Mouse (Mus musculus): ENCODE data around the gene Angptl2. TPM values are rescaled to one million over a fixed set of nuclear protein-coding genes. Genes with fewer than 3 reads are reported as not detected.

Gene Angptl2
- total RNA-seq (2021), result 10 to 100 TPM; 29.6 to 48.6 TPM
- long read RNA-seq, experiment 1, transcript Angptl2-201 (5 exons, 3,339 nt), result major isoform, 58 of 73 reads
- long read RNA-seq, experiment 1, partial matches to known transcripts, result 2 of 73 reads
- long read RNA-seq, experiment 1, other reads (novel, unspliced or antisense), result 13 of 73 reads
- long read RNA-seq, experiment 2, transcript Angptl2-201 (5 exons, 3,339 nt), result major isoform, 30 of 43 reads
- long read RNA-seq, experiment 2, partial matches to known transcripts, result 7 of 43 reads
- long read RNA-seq, experiment 2, other reads (novel, unspliced or antisense), result 4 of 43 reads

DNA sequence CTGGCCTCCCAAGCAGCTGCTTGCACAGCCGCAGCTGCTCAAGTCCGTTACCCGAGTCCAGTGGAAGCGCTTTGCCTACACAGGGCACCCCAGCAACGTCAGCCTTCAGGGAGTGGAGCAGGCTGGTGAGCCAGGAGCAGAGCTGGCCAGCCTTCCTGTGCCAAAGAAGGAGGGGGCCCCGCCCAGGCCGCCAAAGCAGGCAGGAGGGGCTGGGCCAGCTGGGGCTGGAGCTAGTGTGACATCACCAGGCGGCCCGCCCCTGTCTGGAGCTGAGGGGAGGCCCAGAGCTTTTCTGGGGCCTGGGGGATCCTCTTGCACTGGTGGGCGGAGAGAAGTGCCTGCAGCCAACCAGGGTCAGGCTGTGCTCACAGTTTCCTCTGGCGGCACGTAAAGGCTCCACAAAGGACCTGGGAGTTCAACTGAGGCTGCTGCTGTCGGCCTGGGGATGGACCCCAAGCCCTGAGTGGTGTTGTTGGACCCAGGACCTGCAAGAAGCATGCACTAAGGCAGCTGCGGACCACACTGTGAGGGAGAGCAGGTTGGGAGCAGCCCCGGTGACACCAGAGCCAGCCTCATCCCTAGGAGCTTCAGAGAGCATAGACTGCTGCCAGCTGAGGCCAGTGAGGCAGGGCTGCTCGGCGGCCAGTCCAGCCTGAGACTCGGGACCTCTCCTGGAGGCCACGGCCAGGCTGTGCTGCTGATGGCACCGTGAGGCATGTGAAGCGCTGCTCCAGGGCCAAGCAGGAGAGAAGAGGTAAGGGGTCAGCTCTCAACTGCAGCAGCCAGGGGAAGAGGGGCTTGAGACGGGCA lies at the start of gene Angptl2:
Gene Angptl2, plus strand, starts transcription at position 370 of the 810 bp plus-strand sequence.
- DNase-seq (ENCODE audit: low spot score), result peak; percentile 94

DNA sequence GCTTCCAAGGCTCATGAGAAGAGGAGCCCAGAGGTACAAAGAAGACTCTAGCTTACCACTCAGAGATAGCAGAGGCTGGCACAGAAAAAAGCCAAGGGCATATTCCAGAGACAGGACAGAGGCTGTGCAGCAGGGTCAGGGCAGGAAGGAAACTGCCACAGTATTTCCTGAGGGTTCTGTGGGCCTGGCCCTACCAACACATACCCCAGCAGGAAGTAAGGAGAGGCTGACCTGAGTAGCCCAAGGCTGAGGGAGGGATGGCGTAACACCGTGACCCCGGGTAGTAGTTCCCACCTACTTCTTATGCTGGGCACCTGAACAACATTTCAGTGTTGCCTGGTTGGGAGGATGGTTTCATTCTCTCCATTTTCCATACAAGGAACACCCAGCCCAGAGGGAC lies 48.8 kb upstream of the Angptl2 start:
- DNase-seq (ENCODE audit: low spot score), result no peak

DNA sequence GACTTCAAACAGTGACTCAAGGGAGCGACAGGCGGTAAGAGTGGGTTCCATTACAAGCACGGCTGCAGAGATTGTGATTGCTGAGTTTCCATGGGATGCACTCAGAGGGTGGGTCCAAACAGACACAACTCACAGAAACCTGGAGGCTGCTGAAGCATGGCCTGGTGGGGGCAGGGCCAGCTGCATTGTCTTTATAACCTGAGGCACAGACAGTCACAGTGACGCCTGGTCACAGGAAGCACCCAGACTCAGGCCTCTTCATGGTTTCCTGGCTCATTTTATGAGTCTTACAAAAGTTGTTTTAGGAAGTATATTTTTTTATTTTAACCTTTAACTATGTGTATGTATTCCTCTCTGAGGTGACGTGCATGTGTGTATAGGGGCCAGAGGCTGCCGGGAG lies 46.4 kb upstream of the Angptl2 start:
- DNase-seq (ENCODE audit: low spot score), result no peak

DNA sequence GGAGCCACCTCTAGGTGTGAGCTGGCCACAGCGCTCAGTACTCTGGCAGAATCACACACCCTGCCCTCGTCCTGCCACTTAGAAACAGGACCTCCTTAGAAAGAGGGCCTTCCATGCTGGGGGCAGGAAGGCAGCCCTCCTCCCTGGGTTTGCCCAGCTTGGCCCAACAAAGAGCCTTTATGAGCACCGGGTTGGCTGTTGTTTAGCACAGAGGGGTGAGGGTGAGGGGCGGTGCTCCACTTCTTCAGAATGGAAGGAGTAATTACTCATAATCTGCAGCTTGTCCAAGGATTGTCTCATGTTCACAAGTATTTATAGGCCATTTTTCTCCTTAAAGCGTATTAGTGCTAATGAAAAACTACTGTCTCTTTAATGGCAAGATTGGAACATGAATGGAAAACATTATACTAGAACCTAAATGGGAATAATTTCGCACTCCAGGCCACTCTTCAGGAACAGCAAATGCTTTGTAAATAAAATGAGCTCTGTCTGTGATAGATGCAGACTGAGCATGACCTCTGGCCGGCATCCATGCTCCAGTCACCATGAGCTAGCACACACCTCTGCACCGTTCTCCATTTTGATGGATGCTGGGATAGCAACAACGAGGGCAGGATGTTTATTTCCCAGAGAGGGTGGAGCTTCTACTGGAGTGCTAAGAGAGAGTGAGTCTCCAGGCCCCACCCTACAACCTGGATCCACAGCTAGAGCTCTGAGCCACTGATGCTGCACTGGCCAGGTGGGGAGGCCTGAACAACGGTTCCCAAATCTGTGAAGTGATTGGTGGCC lies 44.9 kb upstream of the Angptl2 start:
- DNase-seq (ENCODE audit: low spot score), result no peak

DNA sequence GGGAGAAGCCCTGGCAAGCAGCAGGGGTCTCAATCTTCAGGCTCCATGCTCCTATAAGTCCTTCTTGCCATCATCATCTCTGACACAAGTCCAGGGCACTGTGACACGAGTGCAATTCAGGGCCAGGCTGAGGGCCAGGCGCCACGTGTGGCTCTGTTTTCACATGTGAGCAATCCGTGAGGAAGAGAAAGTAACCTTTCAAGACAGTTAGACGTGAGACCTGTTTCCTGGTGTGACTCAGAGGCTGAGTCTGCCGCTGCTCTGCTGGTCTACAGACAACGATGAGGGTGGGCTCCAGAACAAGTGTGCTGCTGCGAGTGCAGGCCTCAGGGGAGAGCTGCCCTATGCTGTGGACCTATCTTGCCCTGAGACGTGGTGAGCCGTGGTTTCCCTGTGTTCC lies 42.7 kb upstream of the Angptl2 start:
- no peak for DNase-seq (ENCODE audit: low spot score)

DNA sequence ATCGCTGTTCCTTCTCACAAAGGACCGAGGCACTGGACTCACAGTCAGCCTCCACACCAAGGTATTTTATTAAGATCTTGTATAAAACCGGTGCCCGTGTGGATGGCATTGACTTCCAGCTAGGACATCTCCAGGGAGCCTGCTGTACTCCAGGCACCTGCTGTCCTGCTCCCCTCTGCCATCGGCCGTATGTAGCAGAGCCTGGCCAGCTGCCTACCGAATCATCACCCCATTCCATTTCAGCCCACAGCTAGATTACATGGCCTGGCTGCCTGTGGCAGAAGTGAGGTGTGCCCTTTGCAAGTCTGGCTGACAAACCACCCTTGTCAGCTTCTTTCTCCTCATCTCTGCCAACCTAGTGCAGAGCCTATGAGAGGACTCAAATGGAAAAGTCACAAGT lies 42.2 kb upstream of the Angptl2 start:
- DNase-seq (ENCODE audit: low spot score), result peak; percentile 88

DNA sequence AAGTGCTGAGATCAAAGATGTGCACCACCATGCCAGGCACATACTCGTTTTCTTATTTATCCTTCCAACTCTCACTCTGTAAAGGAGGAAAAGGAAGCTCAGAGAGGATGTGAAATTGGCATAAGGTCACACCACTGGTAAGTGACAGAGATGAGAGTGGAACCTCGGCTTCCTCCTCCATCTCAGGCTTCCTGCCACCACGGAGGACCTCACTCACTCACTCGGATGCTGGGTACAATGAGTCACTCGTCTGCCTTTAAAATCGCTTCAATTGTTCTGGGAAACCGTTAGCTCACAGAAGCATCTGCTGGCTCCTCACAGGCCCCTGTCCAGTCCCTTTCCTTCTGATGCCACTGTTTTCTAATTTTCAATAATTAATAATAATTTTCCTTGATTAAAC lies 39.4 kb upstream of the Angptl2 start:
- no peak for DNase-seq (ENCODE audit: low spot score)

DNA sequence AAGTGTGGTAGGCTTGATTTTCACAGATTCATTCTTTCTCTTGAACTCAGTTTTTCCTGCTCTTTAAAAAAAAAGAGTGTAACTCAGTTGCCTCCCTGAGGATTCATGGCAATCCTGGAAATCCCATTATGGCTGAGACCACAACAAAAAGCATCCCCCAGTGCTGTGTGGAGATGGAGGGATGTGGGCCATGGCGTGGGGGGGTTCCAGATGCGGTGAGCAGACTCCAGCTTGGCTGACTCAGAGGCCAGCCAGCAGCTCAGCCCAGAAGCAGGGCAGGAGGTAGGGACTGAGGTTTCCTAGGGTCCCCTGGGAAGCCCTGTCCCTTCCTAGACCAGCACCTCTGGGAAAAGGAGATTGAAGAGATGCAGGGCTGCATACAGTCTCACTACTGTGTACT lies 38.9 kb upstream of the Angptl2 start:
- DNase-seq (ENCODE audit: low spot score), result no peak

DNA sequence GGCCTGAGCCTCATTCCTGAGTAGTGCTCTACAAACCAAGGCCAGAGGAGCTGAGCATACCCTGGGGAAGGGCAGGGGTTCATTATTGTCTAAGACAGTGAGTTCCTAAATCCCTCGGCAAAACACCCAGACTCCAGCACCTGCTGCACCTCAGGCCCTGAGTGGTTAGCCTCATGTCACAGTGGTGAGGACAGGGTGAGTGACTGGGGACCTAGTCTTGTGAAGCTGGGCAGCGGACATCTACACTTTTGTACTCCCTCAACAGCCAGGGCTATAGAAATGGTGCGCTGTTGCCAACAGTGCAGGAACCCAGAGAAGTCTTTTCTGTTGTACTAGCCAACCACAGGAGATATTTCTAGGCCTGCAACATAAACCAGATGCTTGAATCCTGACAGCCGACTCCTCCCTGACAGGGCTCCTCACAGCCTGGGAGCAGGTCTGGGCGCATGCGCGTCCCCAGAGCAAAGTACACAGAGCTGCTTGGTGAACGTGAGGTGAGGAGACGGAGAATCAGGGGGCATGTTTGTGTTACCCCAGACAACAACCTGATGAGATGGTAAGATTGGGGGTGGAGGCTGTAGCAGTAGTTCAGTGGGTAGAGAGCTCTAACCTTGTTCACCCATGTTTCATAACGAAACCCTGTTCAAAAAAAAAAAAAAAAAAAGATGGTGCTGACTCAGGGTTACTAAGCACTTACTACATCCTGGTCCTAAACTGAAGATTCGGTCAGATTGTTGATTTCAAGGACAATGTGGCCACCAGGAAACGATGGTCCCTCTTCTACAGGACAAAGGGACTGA lies 38.2 kb upstream of the Angptl2 start:
- DNase-seq (ENCODE audit: low spot score), result no peak

DNA sequence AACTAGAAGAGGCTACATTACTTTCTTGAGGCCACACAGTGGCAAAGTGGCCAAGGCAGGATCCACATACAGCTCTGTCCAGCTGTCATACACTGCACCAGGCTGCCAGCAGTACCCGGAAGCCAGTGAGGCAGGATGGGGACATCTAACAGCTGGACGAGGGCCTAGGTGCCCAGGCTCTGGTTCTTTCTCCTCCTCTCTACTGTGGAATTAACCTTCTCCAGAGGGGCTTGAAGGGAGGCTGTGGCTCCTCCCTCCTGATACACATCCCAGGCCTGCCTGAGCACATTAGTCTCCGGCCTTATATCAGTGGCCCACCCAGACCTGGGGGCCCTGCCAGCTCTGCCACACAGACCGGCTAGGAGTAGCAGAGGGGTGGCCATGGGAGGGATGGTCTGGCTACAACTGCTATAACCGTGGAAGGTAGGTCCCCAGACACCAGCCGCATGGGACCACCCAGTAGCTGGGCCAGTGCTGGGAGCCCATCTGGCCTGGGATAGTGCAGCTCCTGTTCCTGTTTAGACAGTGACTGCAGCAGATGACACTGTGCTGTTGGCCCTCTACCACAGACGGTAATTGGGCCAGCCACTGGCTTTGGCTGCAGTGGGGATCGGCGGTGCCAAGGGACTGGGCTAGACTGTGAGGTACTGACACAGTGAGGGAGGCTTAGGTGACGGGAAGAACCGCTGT lies 37.5 kb upstream of the Angptl2 start:
- peak; percentile 90 for DNase-seq (ENCODE audit: low spot score)

DNA sequence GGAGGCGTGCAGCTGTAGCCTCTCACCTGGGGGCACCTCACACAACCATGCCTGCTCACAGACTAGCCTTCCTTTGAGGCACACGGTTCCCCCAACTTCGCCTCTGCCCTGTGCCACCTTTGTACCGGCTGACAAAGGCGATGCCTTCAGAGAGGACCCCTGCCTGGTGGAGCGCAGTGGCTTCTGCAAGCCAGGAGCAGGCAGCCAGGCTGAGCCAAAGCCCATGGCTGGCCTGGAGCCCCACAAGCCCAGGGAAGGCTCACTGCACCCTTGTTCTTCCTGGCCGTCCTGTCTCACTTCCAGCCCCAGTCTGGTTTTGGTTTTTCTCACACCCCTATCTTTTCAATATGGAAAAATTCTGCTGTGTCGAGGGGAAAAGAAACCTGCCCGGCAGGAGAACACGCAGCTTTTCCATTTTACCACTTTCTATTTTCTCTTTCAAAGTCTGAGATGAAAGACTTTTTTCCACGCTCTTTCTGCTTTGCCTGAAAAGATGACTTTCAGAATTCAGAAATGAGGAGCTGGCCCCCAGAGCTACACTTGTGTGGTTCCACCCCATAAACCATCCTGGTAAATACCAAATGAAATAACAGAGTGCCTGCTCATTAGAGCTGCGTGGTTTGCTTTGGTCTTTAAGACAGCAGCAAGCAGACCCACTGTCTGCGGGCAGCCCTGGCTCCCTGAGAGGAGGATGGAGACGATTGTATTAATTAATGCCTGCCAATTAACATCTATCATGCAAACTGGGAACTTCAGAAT lies 36.5 kb upstream of the Angptl2 start:
- no peak for DNase-seq (ENCODE audit: low spot score)

DNA sequence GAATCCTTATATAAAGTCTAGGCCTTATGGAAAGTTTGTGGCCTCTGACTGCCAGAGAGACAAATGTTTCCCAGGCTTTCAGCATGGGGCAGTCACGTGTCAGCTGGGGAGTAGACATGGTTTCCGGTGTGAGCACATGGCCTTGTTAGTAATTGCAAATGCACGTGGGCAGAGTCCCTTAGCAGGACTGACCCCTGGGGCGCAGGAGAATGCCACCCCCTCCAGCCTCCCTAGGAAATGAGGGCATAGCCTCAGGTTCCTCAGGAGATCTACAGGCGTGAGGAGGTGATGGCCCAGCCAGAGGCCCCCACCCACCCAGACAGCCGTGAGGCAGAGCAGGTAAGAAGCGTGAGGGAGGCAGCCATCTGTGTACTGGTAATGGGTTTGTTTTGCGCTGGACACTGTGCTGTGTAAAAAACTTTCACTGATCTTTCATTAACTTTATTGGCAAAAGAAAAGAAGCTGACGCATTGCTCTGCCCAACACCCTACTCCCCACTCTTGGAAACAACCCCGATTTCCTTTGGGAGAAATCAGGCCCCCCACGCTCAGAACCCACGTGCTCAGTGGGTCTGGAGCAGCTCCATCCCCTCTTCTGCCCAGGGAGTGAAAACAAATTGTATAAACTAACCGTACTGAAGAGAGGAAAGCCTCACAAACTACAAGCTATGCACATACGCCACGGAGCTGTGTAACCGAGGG lies 35.8 kb upstream of the Angptl2 start:
- DNase-seq (ENCODE audit: low spot score), result no peak

DNA sequence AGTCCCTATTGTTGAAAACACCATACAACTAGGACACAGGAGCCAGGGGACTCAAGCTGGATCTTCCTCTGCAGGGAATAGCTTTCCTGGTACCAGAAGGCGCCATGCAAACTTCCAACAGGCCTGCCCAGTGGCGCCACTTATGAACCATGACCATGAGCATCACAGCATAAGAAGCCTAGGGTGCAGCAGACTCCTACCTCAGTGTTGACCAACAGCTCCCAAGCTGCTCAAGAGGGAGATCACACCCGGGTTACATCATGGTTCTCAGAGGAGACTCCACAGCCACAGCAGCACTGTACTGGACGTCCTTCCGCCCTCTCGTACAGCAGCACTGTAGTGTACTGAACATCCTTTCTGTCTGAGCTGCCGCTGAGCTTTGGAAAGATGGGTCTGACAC lies 32.5 kb upstream of the Angptl2 start:
- no peak for DNase-seq (ENCODE audit: low spot score)

DNA sequence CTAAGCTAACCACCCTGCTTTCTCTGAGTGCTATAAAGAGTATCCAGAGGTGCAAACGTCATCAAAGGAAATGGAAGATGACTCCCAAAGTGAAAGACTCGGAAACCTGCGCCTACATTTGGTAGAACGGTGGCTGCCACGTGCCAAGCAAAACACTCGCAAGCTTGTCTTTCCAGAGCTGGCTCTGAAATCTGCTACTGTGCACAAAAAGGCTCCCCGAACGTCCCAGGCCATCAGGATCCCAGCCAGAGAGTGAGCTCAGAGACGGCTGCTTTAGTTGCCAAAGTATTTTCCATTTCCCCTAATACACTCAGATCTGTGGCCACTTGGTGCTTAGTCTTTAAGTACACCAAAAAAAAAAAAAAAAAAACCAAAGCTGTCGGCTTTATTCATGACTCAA lies 31.2 kb upstream of the Angptl2 start:
- DNase-seq (ENCODE audit: low spot score), result peak; percentile 81

DNA sequence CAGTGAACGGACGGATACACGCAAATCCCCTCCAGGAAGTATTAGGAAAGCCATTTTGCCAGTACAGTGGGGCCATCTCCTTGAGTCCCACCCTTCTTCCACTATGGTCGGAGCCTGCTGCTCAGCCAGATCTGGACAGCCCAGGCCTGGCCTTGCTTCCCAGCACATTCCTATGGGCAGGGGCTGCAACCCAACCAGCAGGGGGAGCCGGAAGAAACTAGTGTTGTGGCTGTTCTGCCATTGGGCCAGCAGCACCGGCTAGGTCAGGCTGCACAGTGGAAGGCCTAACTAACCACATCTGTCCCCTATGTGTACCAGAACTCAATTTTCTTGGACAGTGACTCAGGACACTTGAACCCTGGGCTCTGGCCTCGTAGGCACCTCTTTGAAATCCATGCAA lies 30.6 kb upstream of the Angptl2 start:
- peak; percentile 57 for DNase-seq (ENCODE audit: low spot score)

DNA sequence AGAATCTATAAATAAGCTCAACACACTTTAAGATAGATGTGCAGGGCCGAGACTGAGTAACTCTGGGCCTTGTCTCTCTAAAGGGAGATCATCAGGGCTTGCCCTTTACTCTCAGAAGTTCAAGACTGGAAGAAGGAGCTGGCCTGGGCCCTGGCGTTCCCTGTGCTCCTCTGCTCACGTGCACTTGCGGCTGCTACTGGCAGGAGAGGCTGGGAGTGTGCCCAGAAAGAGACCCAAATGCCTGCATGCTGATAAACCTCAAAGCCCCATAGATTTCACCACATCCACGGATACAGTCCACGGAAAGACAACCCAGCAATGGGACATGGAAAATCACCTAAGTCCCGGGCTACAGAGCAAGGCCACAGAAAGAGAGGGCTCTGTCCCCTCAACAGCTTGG lies 29.4 kb upstream of the Angptl2 start:
- DNase-seq (ENCODE audit: low spot score), result no peak

DNA sequence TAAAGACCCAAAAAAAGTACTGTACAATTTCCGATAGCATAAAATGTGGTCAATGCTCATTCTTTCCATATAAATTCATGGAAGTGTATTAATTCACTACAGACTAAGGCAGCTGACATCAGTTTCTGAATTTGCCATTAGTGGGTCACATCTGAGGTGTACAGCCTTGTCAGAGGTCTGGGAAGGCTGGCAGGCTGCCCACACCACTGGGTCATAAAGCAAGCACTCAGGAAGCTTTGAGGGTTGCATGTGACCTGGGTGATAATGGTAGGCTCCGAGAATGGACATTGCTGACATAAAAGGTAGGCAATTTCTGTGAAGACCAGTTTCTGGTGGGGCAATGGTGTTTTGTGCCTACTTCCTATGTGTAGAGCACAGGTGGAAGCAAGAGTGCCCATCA lies 28.0 kb upstream of the Angptl2 start:
- DNase-seq (ENCODE audit: low spot score), result no peak

DNA sequence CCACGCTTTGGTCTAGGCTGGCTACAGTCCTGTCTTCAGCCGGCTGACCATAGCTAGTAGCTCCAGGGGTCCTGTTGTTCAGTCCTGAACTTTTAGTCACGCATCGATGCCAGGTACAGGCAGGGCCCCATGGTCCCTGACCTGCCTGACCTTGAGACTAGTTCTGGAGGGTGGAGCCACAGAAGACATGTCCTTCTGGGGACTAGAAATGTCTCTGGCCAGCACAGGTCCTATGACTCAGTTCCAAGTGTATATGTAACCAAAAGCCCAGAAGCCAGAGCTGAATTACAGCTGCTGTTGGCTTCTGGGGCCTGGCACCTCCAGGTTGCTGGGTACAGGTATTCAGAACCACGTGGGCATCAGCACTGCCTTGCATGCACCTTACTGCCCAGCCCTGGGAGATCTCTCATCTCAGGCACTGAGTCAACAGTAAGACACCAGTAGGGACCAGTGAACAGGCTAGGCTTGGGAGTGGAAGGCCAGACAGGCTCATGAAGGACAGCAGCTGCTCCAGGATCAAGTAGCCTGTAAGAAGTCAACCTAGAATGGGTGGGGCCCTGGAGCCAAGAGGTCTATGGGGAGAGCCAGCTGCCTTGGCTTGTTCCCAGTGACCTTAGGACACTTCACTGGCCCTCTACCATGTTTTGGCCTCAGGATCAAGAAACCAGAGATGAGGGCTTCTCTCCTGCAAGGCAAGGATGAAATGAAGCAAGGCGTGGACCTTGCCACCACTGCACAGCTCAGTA lies 26.8 kb upstream of the Angptl2 start:
- peak; percentile 89 for DNase-seq (ENCODE audit: low spot score)

DNA sequence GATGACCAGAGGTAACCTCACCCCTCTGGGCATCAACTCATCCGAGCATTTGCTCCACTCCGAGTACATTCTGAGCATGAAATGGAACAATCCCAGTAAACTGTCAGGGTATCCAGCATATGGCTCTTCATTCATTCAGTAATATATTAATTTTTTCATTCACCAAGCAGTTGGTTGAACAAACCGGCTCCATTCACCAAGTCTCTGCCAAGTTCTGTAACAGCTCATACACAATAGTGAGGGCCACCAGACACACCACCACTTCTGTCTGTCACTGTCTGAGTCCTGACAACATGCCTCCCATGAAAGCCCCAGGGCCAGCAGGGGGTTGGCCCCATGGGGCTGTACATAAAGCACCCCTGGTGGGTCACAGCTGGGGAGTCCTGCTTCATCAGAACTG lies 25.9 kb upstream of the Angptl2 start:
- no peak for DNase-seq (ENCODE audit: low spot score)

Measured in gastrocnemius, adult 18-20 months (tissue).